14 mouse cellular contexts compared by ENCODE assay signal in genomic region chr12:13176136-13176535, GRCm38 (mm10).
A peak's percentile ranks its signal among the peaks of the same experiment; 100 is the strongest.
DNase-seq lines count a peak whose midpoint lies in the region; ATAC-seq lines count a peak whose summit lies in the region.
"Had no signal": no experiment of that assay in that cellular context is flagged by ENCODE, and none has a peak within 500 bp of the region (broad histone marks: within the 10 kb centered on the region; RNA-seq: fewer than 3 reads in every experiment).

No protein-coding gene starts in this region.

- H3K4me1 ChIP-seq in heart, embryonic 13.5 days = peaks cover 31% of the 10 kb centered on the region
- H3K4me1 ChIP-seq in neural tube, embryonic 11.5 days (ENCODE audit: control insufficient read depth, insufficient read depth, low read length) = peaks cover 5% of the 10 kb centered on the region; the same call in 1 of the 2 replicates
- H3K4me1 ChIP-seq in intestine, embryonic 15.5 days (replicated peaks) = peaks cover 9% of the 10 kb centered on the region
- peaks cover 8% of the 10 kb centered on the region for H3K4me1 ChIP-seq in hindbrain, embryonic 16.5 days (ENCODE audit: control insufficient read depth, insufficient read depth, low read depth, low read length)

- no peaks in the 10 kb centered on the region for H3K27me3 ChIP-seq in heart, embryonic 13.5 days (replicated peaks)
- H3K27me3 ChIP-seq in neural tube, embryonic 11.5 days (ENCODE audit: control insufficient read depth, insufficient read depth, low read length) = no peaks in the 10 kb centered on the region
- no peaks in the 10 kb centered on the region for H3K27me3 ChIP-seq in intestine, embryonic 15.5 days (replicated peaks)
- no peaks in the 10 kb centered on the region; the same call in 1 of the 2 replicates for H3K27me3 ChIP-seq in hindbrain, embryonic 16.5 days (replicated peaks; ENCODE audit: control insufficient read depth, insufficient read depth, low read length)

- H3K9me3 ChIP-seq in heart, embryonic 13.5 days = no peaks in the 10 kb centered on the region
- H3K9me3 ChIP-seq in neural tube, embryonic 11.5 days (ENCODE audit: control insufficient read depth, low read length) = no peaks in the 10 kb centered on the region
- no peaks in the 10 kb centered on the region for H3K9me3 ChIP-seq in intestine, embryonic 15.5 days
- no peaks in the 10 kb centered on the region for H3K9me3 ChIP-seq in hindbrain, embryonic 16.5 days (ENCODE audit: control insufficient read depth, low read length)
- H3K9me3 ChIP-seq: forebrain, embryonic 12.5 days had no signal

- no peak for DNase-seq in heart, postnatal 10 days
- DNase-seq in neural tube, embryonic 11.5 days (ENCODE audit: low spot score) = peak; percentile 34
- no peak for DNase-seq in neural tube, embryonic 10.5 days (ENCODE audit: extremely low spot score, low spot score)
- peak; percentile 58 for DNase-seq in yolk sac, embryonic 10.5 days (ENCODE audit: low spot score)
- no peak for DNase-seq in gastrocnemius, postnatal 10 days
- DNase-seq: cerebellum, adult 9-10 months; gastrocnemius, postnatal 25 days; lung, postnatal 36 days; spleen, adult 18-20 months; thymus, postnatal 14 days had no signal

- 0 out of 2 replicates have a peak, but pooled peaks have one; percentile 40 for ATAC-seq in heart, embryonic 13.5 days (ENCODE audit: extremely low read depth, insufficient number of reproducible peaks, low FRiP score, low TSS enrichment)
- ATAC-seq in neural tube, embryonic 11.5 days (ENCODE audit: insufficient read depth, low FRiP score, low TSS enrichment) = no peak
- peak; percentile 35; the same call in 1 of the 2 replicates for ATAC-seq in intestine, embryonic 15.5 days
- no peak for ATAC-seq in hindbrain, embryonic 16.5 days

- intact Hi-C loops in heart, postnatal 10 days (cut with DNase I) = loop anchor here (2.0 to 5.0 kb wide), 2 partner anchors 36 to 53 kb away; no protein-coding TSS in a partner anchor

- H3K4me3 ChIP-seq in heart, embryonic 13.5 days = no peak overlapping the region
- H3K4me3 ChIP-seq in neural tube, embryonic 11.5 days (ENCODE audit: low read depth, low read length) = no peak overlapping the region
- no peak overlapping the region for H3K4me3 ChIP-seq in intestine, embryonic 15.5 days (replicated peaks)
- H3K4me3 ChIP-seq in hindbrain, embryonic 16.5 days (ENCODE audit: low read length) = no peak overlapping the region
- H3K4me3 ChIP-seq: forebrain, embryonic 12.5 days had no signal

- H3K4me2 ChIP-seq in heart, embryonic 13.5 days = no peak overlapping the region
- no peak overlapping the region for H3K4me2 ChIP-seq in neural tube, embryonic 11.5 days (ENCODE audit: low read depth)
- H3K4me2 ChIP-seq in intestine, embryonic 15.5 days (replicated peaks) = no peak overlapping the region
- H3K4me2 ChIP-seq in hindbrain, embryonic 16.5 days (ENCODE audit: low read length) = no peak overlapping the region
- H3K4me2 ChIP-seq: forebrain, embryonic 12.5 days had no signal

- 0 out of 2 replicates have a peak overlapping the region, but pooled peaks have one; percentile 24 for H3K9ac ChIP-seq in heart, embryonic 13.5 days
- no peak overlapping the region for H3K9ac ChIP-seq in neural tube, embryonic 11.5 days (ENCODE audit: low read length)
- H3K9ac ChIP-seq in intestine, embryonic 15.5 days = no peak overlapping the region
- H3K9ac ChIP-seq in hindbrain, embryonic 16.5 days (ENCODE audit: low read depth, low read length) = no peak overlapping the region
- H3K9ac ChIP-seq: forebrain, embryonic 12.5 days had no signal

- peak overlapping the region; percentile 46; the same call in 1 of the 2 replicates for H3K27ac ChIP-seq in heart, embryonic 13.5 days (replicated peaks)
- H3K27ac ChIP-seq in neural tube, embryonic 11.5 days (ENCODE audit: low read depth, low read length) = no peak overlapping the region
- peak overlapping the region; percentile 45 for H3K27ac ChIP-seq in intestine, embryonic 15.5 days
- H3K27ac ChIP-seq in hindbrain, embryonic 16.5 days (ENCODE audit: low read depth, low read length) = no peak overlapping the region
- H3K27ac ChIP-seq: forebrain, embryonic 12.5 days had no signal

- WGBS in heart, embryonic 13.5 days = 33% methylated on average over 2 of the region's 2 CpGs
- WGBS in neural tube, embryonic 11.5 days = 33% methylated on average over 2 of the region's 2 CpGs
- 25% methylated on average over 2 of the region's 2 CpGs for WGBS in intestine, embryonic 15.5 days
- 44% methylated on average over 2 of the region's 2 CpGs for WGBS in hindbrain, embryonic 16.5 days

- no peaks in the 10 kb centered on the region for H3K36me3 ChIP-seq in heart, embryonic 13.5 days
- no peaks in the 10 kb centered on the region for H3K36me3 ChIP-seq in neural tube, embryonic 11.5 days (ENCODE audit: control insufficient read depth, insufficient read depth, low read length)
- H3K36me3 ChIP-seq in intestine, embryonic 15.5 days = no peaks in the 10 kb centered on the region
- no peaks in the 10 kb centered on the region for H3K36me3 ChIP-seq in hindbrain, embryonic 16.5 days (ENCODE audit: control insufficient read depth, insufficient read depth, low read length)
- H3K36me3 ChIP-seq: forebrain, embryonic 12.5 days had no signal

Comparison
In these comparisons a context has a peak if more than half of its experiments do, and no peak if none do; other contexts are left out.
1. DNase-seq: peak in neural tube, embryonic 11.5 days (single experiment) and yolk sac, embryonic 10.5 days (single experiment); none in heart, postnatal 10 days (0 of 2), neural tube, embryonic 10.5 days (single experiment) and gastrocnemius, postnatal 10 days (single experiment).
2. ATAC-seq: peak in heart, embryonic 13.5 days (single experiment) and intestine, embryonic 15.5 days (single experiment); none in neural tube, embryonic 11.5 days (single experiment) and hindbrain, embryonic 16.5 days (single experiment).
3. H3K27ac ChIP-seq: peak in heart, embryonic 13.5 days (single experiment) and intestine, embryonic 15.5 days (single experiment); none in neural tube, embryonic 11.5 days (single experiment) and hindbrain, embryonic 16.5 days (single experiment).